Mouse (Mus musculus) ES-CJ7 (cell line): Measurements from ENCODE around the gene Csrnp3.

Source experiments
- DNase-seq: peaks from one replicate; pipeline ENCODE4 v3.0.0; 2011; ENCODE audit warnings: low read depth, low spot score

Gene Csrnp3

DNA sequence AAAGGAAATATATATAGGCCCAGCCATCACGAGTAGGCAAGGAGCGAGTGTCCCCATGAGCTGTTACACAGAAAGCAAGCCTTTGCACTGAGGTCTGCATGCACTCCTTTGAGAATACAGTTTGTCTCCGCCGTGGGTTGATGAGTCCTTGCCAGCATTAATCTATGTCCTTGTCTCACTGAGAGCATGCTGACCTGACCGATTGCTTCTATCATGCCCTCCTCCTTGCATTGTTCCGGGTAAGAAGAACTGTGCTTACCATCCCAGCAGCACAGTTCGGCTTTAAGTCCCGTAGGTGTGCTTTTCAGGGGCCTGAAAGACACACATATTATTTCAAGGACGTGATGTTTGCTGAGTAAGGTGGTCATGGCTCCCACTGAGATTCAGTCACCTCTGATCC, 173.1 kb downstream of the Csrnp3 start:
- no peak for DNase-seq

DNA sequence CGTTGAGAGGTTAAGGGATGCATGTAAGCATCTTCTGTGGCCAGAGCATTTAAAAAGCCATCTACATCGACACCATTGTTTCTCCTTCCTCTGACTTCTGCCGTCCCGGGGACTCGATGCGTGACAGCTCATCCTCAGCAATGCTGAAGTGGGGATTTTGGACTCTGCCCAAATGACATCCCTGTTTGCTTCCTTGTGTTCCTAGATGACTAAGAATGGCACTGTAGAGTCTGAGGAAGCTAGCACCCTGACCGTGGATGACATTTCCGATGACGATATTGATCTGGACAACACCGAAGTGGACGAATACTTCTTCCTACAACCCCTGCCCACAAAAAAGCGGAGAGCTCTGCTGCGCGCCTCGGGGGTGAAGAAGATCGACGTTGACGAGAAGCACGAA, 173.7 kb downstream of the Csrnp3 start:
- DNase-seq, result no peak

DNA sequence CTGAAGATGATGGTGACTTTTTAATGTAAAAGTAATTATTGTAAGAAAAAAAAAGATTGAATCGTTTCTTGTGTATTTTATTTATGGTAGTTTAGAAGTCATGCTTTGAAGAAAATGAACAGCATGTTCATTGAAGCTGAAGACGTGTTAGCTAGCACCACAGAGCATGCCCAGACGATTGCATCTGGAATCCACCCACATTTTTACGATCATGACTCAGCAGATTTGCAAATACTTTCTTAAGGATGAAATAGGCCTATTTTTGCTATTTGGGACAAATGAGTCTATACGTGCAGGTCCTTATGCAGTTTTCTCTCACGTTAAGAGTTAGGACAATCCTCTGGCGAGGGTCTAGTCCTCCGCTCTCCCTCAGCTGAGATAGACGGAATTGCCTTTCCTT, 177.9 kb downstream of the Csrnp3 start:
- DNase-seq, result peak; percentile 21

DNA sequence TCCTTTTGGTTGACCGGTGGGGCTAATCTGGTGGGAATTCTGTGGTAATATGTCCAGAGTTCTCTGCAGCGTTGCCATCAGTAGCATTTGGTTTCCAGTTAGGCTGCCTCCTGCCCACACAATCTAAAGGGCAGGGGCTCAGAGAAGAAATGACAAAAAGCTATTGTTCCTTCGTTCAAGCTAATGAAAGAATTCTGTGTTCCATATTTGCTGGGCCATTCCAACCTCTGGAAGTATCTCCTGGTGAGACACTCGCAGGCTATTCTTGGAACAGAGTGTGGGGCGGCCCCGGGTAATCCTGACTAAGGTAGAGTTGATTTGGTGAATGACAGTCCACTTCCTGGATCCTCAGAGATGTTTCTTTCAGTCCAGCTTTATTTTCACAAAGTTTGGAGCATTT, 179.3 kb downstream of the Csrnp3 start:
- DNase-seq, result no peak

DNA sequence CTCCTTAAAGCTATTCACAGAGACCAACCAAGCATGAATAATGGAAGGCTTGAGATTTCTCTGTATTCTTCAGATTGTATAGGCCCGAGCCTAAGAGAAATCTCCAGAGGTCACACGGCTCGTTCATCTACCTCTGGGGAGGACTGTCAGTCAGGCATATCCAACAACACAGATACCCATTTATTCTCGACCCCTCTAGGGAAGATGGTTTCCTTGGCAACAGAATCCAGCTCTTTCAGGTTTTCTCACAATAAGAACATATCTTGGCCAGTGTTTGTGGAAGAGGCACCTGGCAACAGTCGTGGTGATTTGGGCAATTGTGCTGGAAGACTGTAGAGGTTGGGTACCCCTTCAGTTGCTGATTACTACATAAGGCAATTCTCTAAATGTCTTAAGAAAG, 183.2 kb downstream of the Csrnp3 start:
- DNase-seq, result no peak

DNA sequence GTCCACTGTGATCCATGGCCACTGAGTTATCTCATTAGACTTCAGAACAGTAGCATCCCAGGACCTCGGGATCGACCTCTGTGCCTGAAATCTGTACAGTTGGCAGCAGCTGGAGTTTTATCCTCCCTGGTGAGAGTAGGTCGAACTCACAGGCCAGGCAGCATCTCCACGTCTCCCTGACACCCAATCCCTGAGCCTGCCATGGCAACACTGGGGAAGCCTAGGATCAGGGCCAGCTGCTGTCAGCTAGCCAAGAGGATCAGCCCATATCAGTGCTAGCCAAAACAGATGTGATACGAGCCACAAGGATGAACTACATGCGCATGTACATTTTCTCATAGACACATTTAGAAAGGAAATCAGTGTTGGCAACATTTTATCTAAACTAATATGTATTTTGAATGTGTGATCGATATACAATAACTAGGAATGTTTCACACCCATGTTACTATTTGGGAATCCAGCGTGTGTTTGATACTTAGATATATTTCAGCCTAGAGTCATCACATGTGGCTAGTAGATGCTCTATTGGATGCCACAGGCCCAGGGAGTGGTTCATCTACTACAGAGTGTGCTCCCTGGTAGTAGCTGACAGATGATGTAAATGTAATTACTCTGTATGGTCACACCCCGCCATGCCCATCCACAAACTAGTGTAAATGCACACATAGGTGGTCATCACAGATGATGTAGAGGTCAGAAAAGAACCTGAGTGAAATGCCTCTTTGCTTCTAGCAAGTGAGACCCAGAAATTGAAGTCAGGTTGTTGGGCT, 189.5 kb downstream of the Csrnp3 start:
- DNase-seq, result no peak

DNA sequence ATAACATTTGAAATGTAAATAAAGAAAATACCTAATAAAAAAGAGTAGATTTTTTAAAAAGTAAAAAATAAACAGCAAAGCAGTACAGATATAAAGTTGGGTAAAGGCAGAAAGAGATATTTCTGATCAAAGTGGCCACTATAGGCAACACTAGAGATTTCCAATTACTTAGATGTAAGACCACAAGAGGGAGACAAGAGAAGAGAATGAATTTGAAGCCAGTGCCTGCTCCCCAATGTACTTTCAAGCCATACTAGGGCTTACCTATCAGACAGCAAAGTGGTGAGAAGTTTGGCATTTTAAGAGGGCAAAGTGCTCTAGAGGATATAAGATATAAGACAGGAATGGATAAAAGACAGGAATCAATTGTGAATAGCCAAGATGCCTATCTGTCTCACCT, 195.0 kb downstream of the Csrnp3 start:
- DNase-seq, result no peak

DNA sequence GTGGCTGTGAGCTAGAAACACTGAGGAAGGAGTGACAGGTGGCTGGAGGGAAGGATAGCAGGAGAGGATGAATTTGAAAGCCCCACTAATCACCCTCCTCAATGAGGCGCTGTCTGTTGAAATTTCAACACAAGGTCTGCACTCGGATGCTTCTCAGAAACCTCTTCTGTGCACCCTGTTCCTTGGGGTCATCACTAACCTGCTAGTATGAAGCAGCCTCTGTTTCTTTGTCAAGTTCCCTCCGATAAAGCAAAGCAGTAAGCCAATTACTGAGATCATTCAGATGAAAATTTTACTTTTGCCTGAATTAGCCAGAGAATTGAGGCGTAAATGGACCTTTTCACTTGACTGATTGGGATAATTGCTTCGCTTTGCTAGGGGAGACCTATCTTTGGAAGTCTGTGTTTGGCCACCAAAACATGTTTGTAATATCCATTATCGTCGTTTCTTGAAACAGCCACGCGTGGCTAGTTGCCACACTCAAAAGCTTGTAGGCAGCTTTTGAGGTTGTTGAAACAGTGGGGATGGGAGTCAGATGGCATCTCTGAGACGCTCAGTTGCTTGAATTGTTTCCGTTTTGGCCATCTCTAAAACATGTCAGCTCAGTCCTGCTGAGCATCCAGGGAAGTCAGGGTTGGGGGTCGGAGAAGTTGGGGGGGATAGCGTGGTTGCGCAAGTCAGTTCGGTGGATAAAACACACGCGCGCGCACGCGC, 195.8 kb downstream of the Csrnp3 start:
- DNase-seq, result no peak

DNA sequence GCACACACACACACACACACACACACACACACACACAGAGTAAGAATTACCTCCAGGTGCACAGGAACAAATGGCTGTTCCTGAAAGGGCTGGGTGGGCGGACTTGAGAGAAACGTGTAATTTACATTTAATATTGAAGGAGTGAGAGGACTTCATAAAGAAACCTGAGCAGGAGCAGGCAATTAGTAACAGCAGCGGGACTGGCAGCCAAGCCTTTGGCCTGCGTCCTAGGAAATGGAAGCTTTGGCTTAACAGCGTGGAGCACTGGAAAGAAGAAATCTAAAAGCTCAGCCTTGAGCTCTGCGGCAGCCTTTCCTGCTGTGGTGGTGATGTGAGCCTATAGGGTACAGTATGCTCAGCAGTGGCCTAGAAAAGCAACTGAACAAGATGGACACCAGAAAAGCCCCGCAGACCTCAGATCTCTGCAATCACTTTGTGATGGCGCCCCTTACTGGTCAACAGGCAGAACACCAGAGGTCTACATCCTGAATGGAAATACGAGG, 196.4 kb downstream of the Csrnp3 start:
- DNase-seq, result peak; percentile 84

DNA sequence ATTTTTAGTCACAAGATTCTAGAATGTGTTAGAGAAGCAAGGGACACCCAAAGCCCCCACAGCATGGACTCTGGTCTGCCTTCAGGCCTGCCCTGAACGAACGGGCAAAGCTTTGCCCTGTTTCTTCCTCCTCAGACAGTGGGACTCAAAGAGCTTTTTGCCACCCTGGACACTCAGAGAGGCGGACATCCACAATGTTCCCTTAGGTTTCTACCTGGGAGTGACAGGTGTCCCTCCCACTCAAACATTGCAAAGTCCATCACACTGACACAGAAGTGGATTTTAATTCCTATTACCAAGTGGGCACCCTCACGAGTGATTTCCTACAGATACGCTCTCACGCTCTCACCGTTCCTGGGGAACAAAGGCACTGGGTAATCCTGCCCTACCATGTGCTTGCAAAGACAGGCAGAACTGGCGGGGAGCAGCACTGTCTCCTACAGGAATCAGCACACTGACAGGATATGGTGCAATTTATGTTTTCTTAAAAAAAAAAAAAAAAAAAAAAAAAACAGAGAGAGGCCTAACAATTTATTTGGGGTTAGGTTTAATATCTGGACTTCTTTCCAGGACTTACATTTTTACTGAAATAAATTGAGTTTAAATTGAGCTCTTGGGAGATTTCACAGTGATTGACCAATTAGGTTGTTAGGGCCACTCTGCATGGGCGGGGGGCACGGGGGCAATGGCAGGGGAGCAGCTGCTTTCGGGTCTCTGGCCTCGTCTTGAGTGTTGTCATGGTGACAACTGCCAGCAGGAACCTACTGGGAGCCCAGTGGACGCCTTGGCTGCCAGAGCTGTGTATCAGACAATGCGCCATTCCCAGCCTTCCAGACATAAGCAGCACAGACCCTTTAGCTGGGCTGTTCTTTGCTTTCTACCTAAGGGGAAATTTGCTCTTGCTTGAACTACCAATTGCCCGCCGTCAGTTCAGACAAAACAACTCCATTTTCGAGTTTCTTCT, 198.2 kb downstream of the Csrnp3 start:
- DNase-seq, result no peak

DNA sequence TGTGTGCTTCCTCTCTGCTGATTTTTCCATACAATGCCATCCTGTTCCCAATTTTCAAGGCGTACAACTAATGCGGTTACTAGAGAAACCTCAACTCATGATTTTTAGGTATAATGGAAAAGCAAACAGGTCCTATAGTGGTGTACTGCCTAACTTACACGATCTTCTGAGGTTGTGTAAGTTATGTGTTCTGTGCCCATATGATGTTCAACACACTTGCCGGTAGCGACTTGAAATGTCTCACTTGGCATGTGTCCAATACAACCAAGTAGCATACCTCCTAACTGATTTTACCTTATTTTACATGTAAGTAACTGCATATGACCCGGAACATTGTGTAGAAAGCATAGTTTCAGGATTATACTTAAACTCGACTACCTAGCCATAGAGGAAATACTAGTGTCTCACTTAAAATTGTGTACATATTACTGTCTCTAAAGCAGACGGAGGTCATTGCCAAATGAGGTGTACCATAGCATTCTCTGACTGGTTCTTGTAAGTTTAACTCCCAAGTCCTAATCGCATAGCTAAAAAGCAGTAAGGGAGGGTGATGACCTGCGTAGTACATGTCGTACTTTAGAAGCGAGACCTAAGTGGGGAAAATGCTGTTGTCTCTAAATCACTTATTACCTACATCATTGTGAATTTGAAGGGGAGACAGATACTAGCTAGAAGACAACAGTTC, 199.0 kb downstream of the Csrnp3 start:
- no peak for DNase-seq

DNA sequence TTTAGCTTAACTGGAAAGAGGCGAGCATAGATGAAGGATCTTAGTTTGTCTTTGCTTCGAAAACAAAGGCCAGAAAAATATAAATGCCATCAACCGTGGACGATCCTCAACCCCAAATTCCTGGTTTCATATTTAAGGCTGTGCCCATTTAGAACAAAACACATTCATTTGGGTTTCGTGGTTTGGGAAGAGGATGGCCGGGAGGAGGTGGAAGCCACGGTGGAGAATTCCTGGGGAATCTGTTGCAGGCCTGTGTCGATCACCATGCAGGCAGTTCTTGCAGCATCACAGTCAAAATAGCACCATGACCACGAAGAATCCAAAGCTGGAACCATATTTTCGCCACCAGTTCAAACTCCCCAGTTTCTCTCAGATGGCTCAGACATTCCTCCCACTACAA, 217.7 kb downstream of the Csrnp3 start:
- DNase-seq, result no peak

DNA sequence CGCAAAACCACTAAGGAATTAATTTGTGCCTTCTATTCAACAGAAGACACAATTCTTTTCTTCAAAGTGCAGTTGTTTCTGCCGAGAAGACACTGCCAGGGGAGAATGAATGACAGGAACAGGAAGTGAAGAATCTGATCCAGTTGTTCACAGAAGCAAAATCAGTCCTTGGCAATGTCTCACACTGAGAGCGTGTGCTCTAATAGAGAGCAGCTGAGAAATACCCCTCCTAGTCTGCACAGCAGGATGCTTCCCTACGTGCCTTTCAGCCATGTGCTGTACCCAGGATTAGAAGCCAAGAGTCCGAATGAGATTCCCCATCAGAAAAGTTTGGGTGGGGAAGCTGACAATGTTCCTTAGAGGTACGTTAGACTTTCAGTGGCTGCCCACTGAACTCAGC, 223.9 kb downstream of the Csrnp3 start:
- no peak for DNase-seq

DNA sequence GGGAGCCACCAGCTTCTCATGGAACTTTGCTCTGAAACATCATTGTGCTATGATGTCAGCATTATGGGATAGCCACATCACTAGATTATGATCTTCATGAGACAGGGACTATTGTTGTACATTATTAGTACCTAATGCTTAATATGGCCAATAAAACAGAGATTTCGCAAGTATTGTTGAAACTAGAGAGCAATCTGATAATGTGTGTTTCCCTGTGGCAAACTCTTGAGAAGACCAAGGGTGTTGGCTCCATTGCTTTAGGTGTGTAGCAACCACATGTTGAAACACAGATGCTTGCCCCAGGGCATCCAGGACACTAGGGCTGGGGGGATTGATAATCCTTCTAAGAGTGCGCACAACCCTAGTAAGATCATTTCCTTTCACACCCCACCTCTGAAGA, 235.2 kb downstream of the Csrnp3 start:
- no peak for DNase-seq
